Mouse (Mus musculus): ENCODE results near the gene Sec63. TPM values are rescaled to one million over a fixed set of nuclear protein-coding genes. Genes with fewer than 3 reads are reported as not detected.

The Sec63 gene
- polyA plus RNA-seq, 1 experiment from 2014 or later: 11.2 TPM

DNA sequence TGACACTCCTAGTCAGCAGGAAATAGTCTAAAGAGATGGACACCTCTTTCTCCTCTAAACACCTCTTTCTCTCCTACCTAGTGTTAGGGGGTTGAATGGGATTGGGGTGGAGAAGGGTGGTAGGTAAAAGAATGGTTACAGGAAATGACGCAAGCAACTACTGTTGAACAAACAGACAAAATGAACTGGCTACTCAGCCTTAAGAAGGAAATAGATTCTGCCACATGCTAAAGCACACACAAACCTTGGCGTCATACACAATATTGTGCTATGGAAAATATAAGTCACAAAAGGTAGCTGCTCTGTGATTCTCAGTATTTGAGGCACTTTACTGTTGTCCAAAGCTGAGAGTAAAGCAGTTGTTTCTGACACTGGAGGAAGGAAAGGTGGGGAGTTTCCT is 77.4 kb downstream of the Sec63 start:
- Histone ChIP-seq H3K4me3 (ENCODE audit: low read depth, low read length) (no peak overlapping the region), H3K4me2 (ENCODE audit: low read depth, low read length) (no peak overlapping the region), H3K9me3 (replicated peaks; ENCODE audit: control insufficient read depth, low read length) (no peaks in the 10 kb centered on the region), H3K27ac (ENCODE audit: low read length) (no peak overlapping the region), H3K27me3 (ENCODE audit: control insufficient read depth, insufficient read depth, low read depth, low read length) (no peaks in the 10 kb centered on the region), H3K36me3 (ENCODE audit: control insufficient read depth, insufficient read depth) (no peaks in the 10 kb centered on the region; the same call in 1 of the 2 replicates), H3K9ac (ENCODE audit: low read depth, low read length) (no peak overlapping the region), H3K4me1 (ENCODE audit: control insufficient read depth, low read depth, low read length) (no peaks in the 10 kb centered on the region)
- 72% methylated on average over 2 of the region's 2 CpGs for WGBS (ENCODE audit: insufficient replicate concordance)
- no peak for ATAC-seq (ENCODE audit: low read depth)

DNA sequence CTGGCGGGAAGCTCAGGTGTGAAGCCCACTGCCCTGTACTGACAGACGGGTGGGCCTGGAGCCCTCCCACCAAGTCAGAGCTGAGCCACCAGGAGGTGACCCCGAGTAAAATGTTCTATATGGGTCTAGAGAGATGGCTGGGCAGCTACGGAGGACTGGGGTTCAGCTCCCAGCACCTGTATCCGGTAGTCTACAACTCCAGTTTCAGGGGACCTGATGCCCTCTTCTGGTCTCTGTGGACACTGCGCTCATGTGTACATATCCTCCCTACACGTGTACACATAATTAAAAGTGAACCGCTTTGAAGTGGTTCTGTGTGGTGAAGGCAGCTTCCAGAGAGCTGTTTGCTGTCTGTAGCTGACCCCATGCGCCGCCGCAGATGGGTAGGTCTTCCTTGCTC is 78.7 kb downstream of the Sec63 start:
- Histone ChIP-seq H3K4me1 (ENCODE audit: control insufficient read depth, low read depth, low read length) (no peaks in the 10 kb centered on the region), H3K27ac (ENCODE audit: low read length) (no peak overlapping the region), H3K4me3 (ENCODE audit: low read depth, low read length) (no peak overlapping the region), H3K4me2 (ENCODE audit: low read depth, low read length) (no peak overlapping the region), H3K9ac (ENCODE audit: low read depth, low read length) (no peak overlapping the region), H3K27me3 (ENCODE audit: control insufficient read depth, insufficient read depth, low read depth, low read length) (no peaks in the 10 kb centered on the region), H3K9me3 (replicated peaks; ENCODE audit: control insufficient read depth, low read length) (no peaks in the 10 kb centered on the region), H3K36me3 (ENCODE audit: control insufficient read depth, insufficient read depth) (no peaks in the 10 kb centered on the region)
- WGBS (ENCODE audit: insufficient replicate concordance): 83% methylated on average over 11 of the region's 11 CpGs
- ATAC-seq (ENCODE audit: low read depth): no peak

- H3K36me3 ChIP-seq (ENCODE audit: control insufficient read depth, insufficient read depth): no peaks in the 10 kb centered on the region
- H3K9me3 ChIP-seq (replicated peaks; ENCODE audit: control insufficient read depth, low read length): no peaks in the 10 kb centered on the region
- 51% methylated on average over 16 of the region's 16 CpGs for WGBS (ENCODE audit: insufficient replicate concordance)
- no peak overlapping the region for H3K4me2 ChIP-seq (ENCODE audit: low read depth, low read length)
- H3K27ac ChIP-seq (ENCODE audit: low read length): no peak overlapping the region
- no peaks in the 10 kb centered on the region for H3K27me3 ChIP-seq (ENCODE audit: control insufficient read depth, insufficient read depth, low read depth, low read length)
- H3K4me1 ChIP-seq (ENCODE audit: control insufficient read depth, low read depth, low read length): no peaks in the 10 kb centered on the region
- no peak overlapping the region for H3K4me3 ChIP-seq (ENCODE audit: low read depth, low read length)
- no peak for ATAC-seq (ENCODE audit: low read depth)
- H3K9ac ChIP-seq (ENCODE audit: low read depth, low read length): no peak overlapping the region
Observed at GRCm38 (mm10) chr10:42841531-42842195, 80.4 kb downstream of the Sec63 start.

DNA sequence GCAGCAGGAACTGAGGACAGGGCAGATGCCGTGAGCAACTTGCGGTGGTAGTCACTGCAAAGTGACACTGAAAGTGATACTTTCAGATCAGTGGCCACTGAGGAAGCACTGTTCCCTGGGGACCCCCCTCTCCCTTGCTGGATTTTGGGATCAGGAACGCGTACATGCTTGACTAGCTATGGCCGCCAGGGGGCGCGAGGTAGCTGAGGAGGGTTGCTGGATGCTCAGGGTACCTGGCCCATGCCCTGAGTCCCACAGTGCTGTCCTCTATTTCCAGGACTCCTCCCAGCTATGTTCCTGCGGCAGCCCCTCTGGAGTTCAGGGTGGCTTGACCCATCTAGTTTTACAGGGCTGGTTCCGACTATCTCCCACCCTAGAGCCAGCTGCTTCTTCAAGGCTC is 81.1 kb downstream of the Sec63 start:
- ATAC-seq (ENCODE audit: low read depth): no peak
- Histone ChIP-seq H3K4me1 (ENCODE audit: control insufficient read depth, low read depth, low read length) (no peaks in the 10 kb centered on the region), H3K4me3 (ENCODE audit: low read depth, low read length) (no peak overlapping the region), H3K4me2 (ENCODE audit: low read depth, low read length) (no peak overlapping the region), H3K9ac (ENCODE audit: low read depth, low read length) (no peak overlapping the region), H3K9me3 (replicated peaks; ENCODE audit: control insufficient read depth, low read length) (no peaks in the 10 kb centered on the region), H3K36me3 (ENCODE audit: control insufficient read depth, insufficient read depth) (no peaks in the 10 kb centered on the region), H3K27me3 (ENCODE audit: control insufficient read depth, insufficient read depth, low read depth, low read length) (no peaks in the 10 kb centered on the region), H3K27ac (ENCODE audit: low read length) (no peak overlapping the region)
- WGBS (ENCODE audit: insufficient replicate concordance): 16% methylated on average over 9 of the region's 9 CpGs

DNA sequence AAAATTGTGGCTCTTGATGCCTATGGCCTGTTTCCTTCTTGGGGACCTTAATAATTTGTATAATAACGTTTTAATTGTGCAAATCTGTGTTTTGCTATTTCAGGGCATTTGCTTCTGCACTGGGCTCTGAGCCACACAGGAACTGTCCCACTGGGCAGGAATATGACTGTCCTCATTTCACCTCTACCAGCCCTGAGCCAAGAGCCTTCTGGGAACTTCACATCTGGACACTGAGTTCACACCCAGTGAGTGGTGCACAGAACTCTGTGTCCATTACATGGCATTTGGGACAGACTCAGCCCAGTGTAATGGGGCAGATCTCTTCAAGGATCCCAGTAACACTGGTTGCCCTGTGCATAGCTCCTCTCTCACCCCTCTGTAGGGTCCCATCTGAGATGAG is 82.1 kb downstream of the Sec63 start:
- 51% methylated on average over 1 of the region's 1 CpGs for WGBS (ENCODE audit: insufficient replicate concordance)
- Histone ChIP-seq H3K36me3 (ENCODE audit: control insufficient read depth, insufficient read depth) (no peaks in the 10 kb centered on the region), H3K27me3 (ENCODE audit: control insufficient read depth, insufficient read depth, low read depth, low read length) (no peaks in the 10 kb centered on the region), H3K9me3 (replicated peaks; ENCODE audit: control insufficient read depth, low read length) (no peaks in the 10 kb centered on the region), H3K4me1 (ENCODE audit: control insufficient read depth, low read depth, low read length) (no peaks in the 10 kb centered on the region), H3K4me2 (ENCODE audit: low read depth, low read length) (no peak overlapping the region), H3K9ac (ENCODE audit: low read depth, low read length) (no peak overlapping the region), H3K27ac (ENCODE audit: low read length) (no peak overlapping the region), H3K4me3 (ENCODE audit: low read depth, low read length) (no peak overlapping the region)
- no peak for ATAC-seq (ENCODE audit: low read depth)

DNA sequence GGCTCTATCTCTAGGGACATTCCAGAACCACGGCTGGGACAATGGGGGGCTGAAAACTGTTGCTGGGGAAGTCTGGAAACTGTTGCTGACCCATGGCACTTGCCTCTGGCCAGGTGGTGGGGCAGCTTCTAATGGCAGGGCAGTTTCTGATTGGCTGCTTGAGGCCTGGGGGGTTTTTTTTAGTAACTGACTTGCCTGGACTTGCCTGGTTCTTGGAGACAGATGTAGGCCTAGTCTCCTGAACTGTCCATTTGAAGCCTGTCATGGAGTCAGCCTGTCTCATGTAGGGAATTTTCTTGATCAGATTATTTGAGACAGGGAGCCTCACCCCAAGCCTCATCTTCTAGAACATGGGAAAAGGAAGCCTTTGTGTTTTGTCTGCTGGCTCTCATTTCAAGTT is 84.2 kb downstream of the Sec63 start:
- no peaks in the 10 kb centered on the region for H3K4me1 ChIP-seq (ENCODE audit: control insufficient read depth, low read depth, low read length)
- H3K4me3 ChIP-seq (ENCODE audit: low read depth, low read length): no peak overlapping the region
- WGBS (ENCODE audit: insufficient replicate concordance): 23% methylated on average over 1 of the region's 1 CpGs
- H3K9ac ChIP-seq (ENCODE audit: low read depth, low read length): no peak overlapping the region
- H3K36me3 ChIP-seq (ENCODE audit: control insufficient read depth, insufficient read depth): no peaks in the 10 kb centered on the region
- ATAC-seq (ENCODE audit: low read depth): no peak
- H3K27me3 ChIP-seq (ENCODE audit: control insufficient read depth, insufficient read depth, low read depth, low read length): no peaks in the 10 kb centered on the region
- H3K9me3 ChIP-seq (replicated peaks; ENCODE audit: control insufficient read depth, low read length): no peaks in the 10 kb centered on the region
- no peak overlapping the region for H3K27ac ChIP-seq (ENCODE audit: low read length)
- no peak overlapping the region for H3K4me2 ChIP-seq (ENCODE audit: low read depth, low read length)

- no peaks in the 10 kb centered on the region for H3K9me3 ChIP-seq (replicated peaks; ENCODE audit: control insufficient read depth, low read length)
- no peak overlapping the region for H3K4me3 ChIP-seq (ENCODE audit: low read depth, low read length)
- no peaks in the 10 kb centered on the region for H3K36me3 ChIP-seq (ENCODE audit: control insufficient read depth, insufficient read depth)
- 67% methylated on average over 13 of the region's 13 CpGs for WGBS (ENCODE audit: insufficient replicate concordance)
- H3K27me3 ChIP-seq (ENCODE audit: control insufficient read depth, insufficient read depth, low read depth, low read length): no peaks in the 10 kb centered on the region
- no peak overlapping the region for H3K4me2 ChIP-seq (ENCODE audit: low read depth, low read length)
- no peak overlapping the region for H3K9ac ChIP-seq (ENCODE audit: low read depth, low read length)
- H3K27ac ChIP-seq (ENCODE audit: low read length): no peak overlapping the region
- no peaks in the 10 kb centered on the region for H3K4me1 ChIP-seq (ENCODE audit: control insufficient read depth, low read depth, low read length)
- no peak for ATAC-seq (ENCODE audit: low read depth)
Observed at GRCm38 (mm10) chr10:42848179-42849080, 87.1 kb downstream of the Sec63 start.

GRCm38 (mm10) chr10:42849081-42849400 is 87.7 kb downstream of the Sec63 start:
- Histone ChIP-seq H3K27ac (ENCODE audit: low read length) (no peak overlapping the region), H3K9ac (ENCODE audit: low read depth, low read length) (no peak overlapping the region), H3K4me2 (ENCODE audit: low read depth, low read length) (no peak overlapping the region), H3K36me3 (ENCODE audit: control insufficient read depth, insufficient read depth) (no peaks in the 10 kb centered on the region), H3K27me3 (ENCODE audit: control insufficient read depth, insufficient read depth, low read depth, low read length) (no peaks in the 10 kb centered on the region), H3K9me3 (replicated peaks; ENCODE audit: control insufficient read depth, low read length) (no peaks in the 10 kb centered on the region), H3K4me1 (ENCODE audit: control insufficient read depth, low read depth, low read length) (no peaks in the 10 kb centered on the region), H3K4me3 (ENCODE audit: low read depth, low read length) (no peak overlapping the region)
- ATAC-seq (ENCODE audit: low read depth): no peak
- 72% methylated on average over 7 of the region's 7 CpGs for WGBS (ENCODE audit: insufficient replicate concordance)

DNA sequence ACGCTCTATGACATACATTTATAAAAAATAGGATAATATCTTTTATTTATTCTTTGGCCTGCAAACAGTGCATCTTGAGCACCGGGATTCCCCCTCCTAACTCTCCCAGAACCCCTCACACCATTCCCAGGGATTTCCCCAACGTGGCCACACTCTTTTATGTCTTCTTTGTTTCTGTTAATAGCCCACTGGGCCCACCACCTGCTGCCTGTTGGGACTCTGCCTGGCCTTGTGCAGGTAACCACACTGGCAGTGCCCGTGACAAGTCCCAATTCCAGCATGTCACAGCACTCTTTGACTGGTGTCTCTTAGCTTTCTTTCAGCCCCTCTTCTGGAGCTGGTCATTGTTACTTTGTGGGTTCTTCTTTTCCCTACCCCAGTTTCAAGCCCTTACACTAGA is 93.5 kb downstream of the Sec63 start:
- H3K36me3 ChIP-seq (ENCODE audit: control insufficient read depth, insufficient read depth): no peaks in the 10 kb centered on the region
- H3K27ac ChIP-seq (ENCODE audit: low read length): no peak overlapping the region
- H3K9ac ChIP-seq (ENCODE audit: low read depth, low read length): no peak overlapping the region
- ATAC-seq (ENCODE audit: low read depth): no peak
- H3K4me1 ChIP-seq (ENCODE audit: control insufficient read depth, low read depth, low read length): no peaks in the 10 kb centered on the region
- no peak overlapping the region for H3K4me2 ChIP-seq (ENCODE audit: low read depth, low read length)
- 53% methylated on average over 4 of the region's 4 CpGs for WGBS (ENCODE audit: insufficient replicate concordance)
- H3K4me3 ChIP-seq (ENCODE audit: low read depth, low read length): no peak overlapping the region
- H3K27me3 ChIP-seq (ENCODE audit: control insufficient read depth, insufficient read depth, low read depth, low read length): no peaks in the 10 kb centered on the region
- H3K9me3 ChIP-seq (replicated peaks; ENCODE audit: control insufficient read depth, low read length): no peaks in the 10 kb centered on the region
